Mouse (Mus musculus) limb, embryonic 14.5 days (tissue): ENCODE results near the gene Zbtb3. TPM values are rescaled to one million over a fixed set of nuclear protein-coding genes. Genes with fewer than 3 reads are reported as not detected.

Source experiments
- ATAC-seq: fragments of 200-750 bp; cut with Nextera tagmentation; 2 replicates; pipeline ENCODE4 v1.8.0; 2017; ENCODE audit warnings: low read depth, moderate number of reproducible peaks, moderate TSS enrichment; ENCODE audit not compliant: low FRiP score
- DNase-seq: peaks from one replicate; pipeline ENCODE4 v3.0.0-alpha.2; 2015; ENCODE audit warnings: low spot score
- H3K27ac ChIP-seq: fragments of 300-500 bp; sonication (generic); replicated peaks from 2 replicates; pipeline ENCODE4 v1.5.1; 2014; ENCODE audit warnings: low read depth, mild to moderate bottlenecking, low read length, moderate library complexity, mixed read lengths
- H3K27me3 ChIP-seq: fragments of 300-500 bp; sonication (generic); 2 replicates; pipeline ENCODE4 v1.6.1; 2014; ENCODE audit warnings: low read length, mixed read lengths; ENCODE audit not compliant: control insufficient read depth, insufficient read depth
- H3K36me3 ChIP-seq: fragments of 300-500 bp; sonication (generic); 2 replicates; pipeline ENCODE4 v1.6.1; 2014; ENCODE audit warnings: mild to moderate bottlenecking, low read length, moderate library complexity, mixed read lengths; ENCODE audit not compliant: control insufficient read depth, insufficient read depth
- H3K4me1 ChIP-seq: fragments of 300-500 bp; sonication (generic); 2 replicates; pipeline ENCODE4 v1.6.1; 2014; ENCODE audit warnings: antibody characterized with exemption, low read length, mixed read lengths; ENCODE audit not compliant: control insufficient read depth, insufficient read depth
- H3K4me2 ChIP-seq: fragments of 300-500 bp; sonication (generic); replicated peaks from 2 replicates; pipeline ENCODE4 v1.6.1; 2014; ENCODE audit warnings: low read depth, mild to moderate bottlenecking, low read length, moderate library complexity; ENCODE audit not compliant: severe bottlenecking
- H3K4me3 ChIP-seq: fragments of 300-500 bp; sonication (generic); replicated peaks from 2 replicates; pipeline ENCODE4 v1.5.1; 2014; ENCODE audit warnings: low read length
- H3K9ac ChIP-seq: fragments of 300-500 bp; sonication (generic); 2 replicates; pipeline ENCODE4 v1.6.1; 2014; ENCODE audit warnings: mild to moderate bottlenecking, low read depth, low read length, moderate library complexity; ENCODE audit not compliant: severe bottlenecking
- H3K9me3 ChIP-seq: fragments of 300-500 bp; sonication (generic); 2 replicates; pipeline ENCODE4 v1.6.1; 2016; ENCODE audit warnings: low read length; ENCODE audit not compliant: control insufficient read depth
- POLR2A ChIP-seq: fragments of 200-500 bp; IDR thresholded peaks from 2 replicates; pipeline ENCODE4 v1.8.0; 2012; ENCODE audit warnings: inconsistent platforms, mild to moderate bottlenecking, moderate library complexity, borderline replicate concordance; ENCODE audit not compliant: insufficient read depth, insufficient read length; ENCODE audit errors: extremely low read depth
- WGBS: fragments of 180-500 bp; shearing (Covaris S2); extraction: QIAGEN DNeasy Blood & Tissue Kit; methylation state at CpG from one replicate; pipeline ENCODE4 v1.1.7; 2014; 5-methylcytosine and 5-hydroxymethylcytosine counted together
- polyA plus RNA-seq, 2 experiments: library from polyadenylated mRNA; depleted of rRNA in 1 of 2; stranded (reverse) in 1 of 2; unstranded in 1 of 2; fragments of >200 nt; fragmentation: Nextera tagmentation in 1 of 2; extraction: Ambion mirVana in 1 of 2; gene quantifications; 2 replicates each; pipeline versions ENCODE4 v1.2.1 to v1.2.3; 2012 to 2014

The Zbtb3 gene
- polyA plus RNA-seq, 2 experiments: 3.9 to 5.3 TPM

GRCm38 (mm10) chr19:8838041-8838730 is 35.8 kb downstream of the Zbtb3 start:
- 21% methylated on average over 15 of the region's 15 CpGs for WGBS
- peak overlapping the region; percentile 76 for H3K4me2 ChIP-seq
- peak overlapping the region; percentile 97 for H3K27ac ChIP-seq
- no peak for TF ChIP-seq POLR2A
- H3K4me1 ChIP-seq: peaks cover 25% of the 10 kb centered on the region
- ATAC-seq (peak; percentile 27; the same call in 1 of the 2 replicates), DNase-seq (no peak)
- no peaks in the 10 kb centered on the region for H3K27me3 ChIP-seq
- H3K36me3 ChIP-seq: peaks cover 35% of the 10 kb centered on the region
- no peaks in the 10 kb centered on the region for H3K9me3 ChIP-seq
- H3K4me3 ChIP-seq: peak overlapping the region; percentile 51
- peak overlapping the region; percentile 77 for H3K9ac ChIP-seq

- Histone ChIP-seq H3K4me1 (peaks cover 25% of the 10 kb centered on the region), H3K4me2 (peak within 1 kb of the TSS; percentile 76), H3K9ac (peak within 1 kb of the TSS; percentile 77), H3K27me3 (no peaks in the 10 kb centered on the region), H3K27ac (peak within 1 kb of the TSS; percentile 97), H3K36me3 (peaks cover 26% of the 10 kb centered on the region), H3K9me3 (no peaks in the 10 kb centered on the region), H3K4me3 (peak within 1 kb of the TSS; percentile 51)
- ATAC-seq (no peak), DNase-seq (no peak)
- 58% methylated on average over 11 of the region's 11 CpGs for WGBS
- no peak for TF ChIP-seq POLR2A
Observed at GRCm38 (mm10) chr19:8839103-8839907, 37.0 kb downstream of the Zbtb3 start, which contains the start of gene Gng3. Gng3 (minus strand) TSS chr19:8839194.

- no peak for TF ChIP-seq POLR2A
Observed at GRCm38 (mm10) chr19:8839908-8840791, 37.8 kb downstream of the Zbtb3 start.

GRCm38 (mm10) chr19:8841012-8841411 is 38.7 kb downstream of the Zbtb3 start:
- DNase-seq: no peak
- H3K9me3 ChIP-seq: no peaks in the 10 kb centered on the region
- H3K27ac ChIP-seq: no peak overlapping the region
- peaks cover 14% of the 10 kb centered on the region for H3K36me3 ChIP-seq
- no peaks in the 10 kb centered on the region for H3K27me3 ChIP-seq
- H3K4me2 ChIP-seq: peak overlapping the region; percentile 56; the same call in 1 of the 2 replicates
- WGBS: 89% methylated on average over 7 of the region's 7 CpGs
- no peak for TF ChIP-seq POLR2A
- no peak for ATAC-seq
- H3K9ac ChIP-seq: no peak overlapping the region
- H3K4me3 ChIP-seq: no peak overlapping the region
- peaks cover 25% of the 10 kb centered on the region for H3K4me1 ChIP-seq

More at GRCm38 (mm10) chr19:8839908-8840791, 37.8 kb downstream of the Zbtb3 start:
- peak overlapping the region; percentile 59 for H3K9ac ChIP-seq
- H3K4me3 ChIP-seq: peak overlapping the region; percentile 39
- H3K27ac ChIP-seq: no peak overlapping the region
- H3K4me1 ChIP-seq: peaks cover 25% of the 10 kb centered on the region
- no peak for DNase-seq
- WGBS: 23% methylated on average over 29 of the region's 29 CpGs
- H3K36me3 ChIP-seq: peaks cover 19% of the 10 kb centered on the region
- no peak for ATAC-seq
- H3K4me2 ChIP-seq: peak overlapping the region; percentile 56
- no peaks in the 10 kb centered on the region for H3K9me3 ChIP-seq
- no peaks in the 10 kb centered on the region for H3K27me3 ChIP-seq

GRCm38 (mm10) chr19:8842961-8843360 is 40.6 kb downstream of the Zbtb3 start:
- WGBS: 84% methylated on average over 6 of the region's 6 CpGs
- peaks cover 25% of the 10 kb centered on the region for H3K4me1 ChIP-seq
- no peak overlapping the region for H3K9ac ChIP-seq
- H3K4me3 ChIP-seq: no peak overlapping the region
- no peak for TF ChIP-seq POLR2A
- peaks cover 34% of the 10 kb centered on the region for H3K36me3 ChIP-seq
- no peaks in the 10 kb centered on the region for H3K27me3 ChIP-seq
- DNase-seq: no peak
- no peaks in the 10 kb centered on the region for H3K9me3 ChIP-seq
- no peak for ATAC-seq
- H3K4me2 ChIP-seq: no peak overlapping the region
- H3K27ac ChIP-seq: no peak overlapping the region
